Mouse (Mus musculus): Measurements from ENCODE around the gene Cd2bp2.

- TF ChIP-seq FLI1 (IDR thresholded peaks at IDR 0.05; ENCODE audit: low read length) (no peak), GATA1 (IDR thresholded peaks at IDR 0.05; ENCODE audit: borderline replicate concordance, low read length) (no peak)
Observed at GRCm38 (mm10) chr7:127187351-127187750, 8.5 kb downstream of the Cd2bp2 start.

Measured in megakaryocyte, embryonic 14.5 days (primary cell).